Mouse (Mus musculus): ENCODE measurements around the gene Fbxl4.

Gene Fbxl4

GRCm38 (mm10) chr4:22477711-22478230 lies 120.4 kb downstream of the Fbxl4 start:
- DNase-seq, result peak; percentile 46

DNA sequence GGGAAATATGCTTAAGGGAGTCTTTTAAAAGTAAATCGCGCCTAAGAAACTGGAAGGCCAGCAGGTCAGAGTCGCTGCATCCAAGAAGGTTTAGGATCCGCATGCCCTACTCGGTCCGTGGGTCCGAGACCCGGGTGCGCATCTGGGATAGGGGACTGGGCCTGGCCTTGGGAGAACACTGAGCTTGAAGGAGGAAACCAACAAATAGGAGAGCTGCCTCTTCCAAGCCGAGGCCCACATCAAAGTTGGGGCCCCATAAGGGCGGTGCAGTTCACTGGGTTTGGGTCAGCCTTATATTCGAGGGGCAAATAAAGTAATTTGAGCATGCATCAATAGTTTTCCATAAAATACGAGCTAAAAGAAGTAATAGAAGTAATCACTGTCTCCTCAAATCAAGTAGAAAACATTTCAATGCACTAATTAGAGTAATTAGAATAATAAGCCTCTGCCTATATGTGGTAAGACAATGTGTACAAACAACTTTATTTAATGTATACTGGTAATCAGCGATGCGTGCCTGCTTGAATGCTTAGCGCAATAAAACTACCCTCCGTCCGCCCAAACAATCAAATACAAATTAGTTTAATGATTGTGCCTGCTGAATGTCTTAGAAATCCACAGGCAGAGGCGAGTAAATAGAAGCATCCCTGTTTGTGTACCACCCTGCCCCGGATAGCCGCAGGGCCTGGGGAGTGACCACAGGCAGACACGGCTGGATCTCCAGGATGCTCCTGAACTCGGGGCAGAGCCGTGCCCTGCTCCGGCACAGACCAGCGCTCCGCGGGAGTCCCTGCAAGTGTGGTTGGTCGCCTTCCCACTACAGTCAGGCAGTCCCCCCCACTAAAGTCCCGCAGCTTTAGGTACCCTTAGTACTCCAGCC lies 121.4 kb downstream of the Fbxl4 start:
- DNase-seq, result peak; percentile 31

- DNase-seq, result peak; percentile 27
Measured at GRCm38 (mm10) chr4:22479368-22480090, 122.2 kb downstream of the Fbxl4 start.

DNA sequence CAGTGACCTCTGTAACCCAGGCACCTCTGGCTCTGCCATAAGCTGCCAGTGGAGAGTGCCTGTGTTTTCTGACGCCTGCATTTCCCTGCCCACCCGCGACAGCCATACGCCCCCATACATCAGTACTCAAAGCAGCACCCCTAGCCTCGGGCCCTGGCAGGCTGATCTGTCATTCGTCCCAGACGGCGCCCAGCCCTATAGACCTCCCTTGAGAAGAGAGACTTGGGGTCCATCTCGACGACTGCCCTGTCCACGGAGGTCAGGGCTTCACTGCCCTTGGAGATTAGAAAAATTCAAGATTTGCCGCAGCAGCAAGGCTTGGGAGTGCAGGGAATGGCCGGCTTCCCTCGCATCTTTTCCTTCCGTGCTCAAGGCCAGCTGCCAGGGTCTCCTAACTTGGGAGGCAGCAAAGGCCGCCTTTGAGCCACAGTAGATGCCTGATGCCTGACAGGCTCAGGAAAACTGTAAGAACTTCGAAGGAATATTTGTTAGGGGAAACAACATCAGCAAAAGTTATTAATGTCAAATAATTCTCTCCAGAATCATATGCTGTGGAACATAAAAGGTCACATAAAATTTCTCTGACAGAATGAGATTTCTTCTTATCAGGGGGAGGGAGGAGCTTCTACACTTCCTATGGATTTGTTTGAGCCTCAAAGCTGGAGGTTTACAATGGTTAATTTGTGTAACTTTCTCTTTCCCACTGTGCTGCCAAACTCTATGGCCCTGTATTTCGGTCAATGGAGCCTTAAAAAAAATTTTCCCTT lies 122.9 kb downstream of the Fbxl4 start:
- DNase-seq, result peak; percentile 26

DNA sequence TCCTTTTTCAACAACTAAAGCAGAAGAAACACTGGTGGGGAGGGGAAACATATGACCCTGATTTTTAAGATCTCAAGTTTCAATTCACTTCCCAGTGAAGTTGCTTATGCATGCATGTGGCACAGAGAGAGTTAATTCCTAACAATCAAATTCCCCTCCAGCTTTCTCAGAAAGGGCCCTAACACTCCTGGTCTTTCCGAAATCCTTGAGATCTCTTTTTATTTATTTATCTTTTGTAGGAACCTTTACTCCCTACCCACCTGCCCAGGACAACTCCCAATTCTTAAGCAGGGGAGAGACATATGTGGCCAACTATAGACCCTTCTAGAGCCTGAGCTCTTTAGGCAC lies 123.5 kb downstream of the Fbxl4 start:
- no peak for DNase-seq

DNA sequence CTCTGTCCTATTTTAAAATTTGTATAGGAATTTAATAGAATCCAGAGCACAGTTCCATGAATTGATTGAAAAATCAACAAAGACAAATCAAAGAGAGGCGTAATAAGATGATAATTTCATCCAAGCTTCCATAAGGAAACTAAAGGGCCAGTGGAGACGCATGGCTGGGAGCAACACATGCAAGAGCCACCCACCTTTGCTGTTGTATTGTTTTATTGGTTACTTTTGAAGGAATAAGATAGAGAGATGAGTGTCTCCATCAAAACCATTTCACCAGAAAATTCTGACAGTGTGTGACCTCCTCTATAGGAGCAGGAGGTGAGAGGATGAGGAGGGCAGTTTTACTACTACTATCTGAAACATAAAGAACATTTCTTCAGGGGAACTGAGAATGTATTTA lies 124.8 kb downstream of the Fbxl4 start:
- no peak for DNase-seq

DNA sequence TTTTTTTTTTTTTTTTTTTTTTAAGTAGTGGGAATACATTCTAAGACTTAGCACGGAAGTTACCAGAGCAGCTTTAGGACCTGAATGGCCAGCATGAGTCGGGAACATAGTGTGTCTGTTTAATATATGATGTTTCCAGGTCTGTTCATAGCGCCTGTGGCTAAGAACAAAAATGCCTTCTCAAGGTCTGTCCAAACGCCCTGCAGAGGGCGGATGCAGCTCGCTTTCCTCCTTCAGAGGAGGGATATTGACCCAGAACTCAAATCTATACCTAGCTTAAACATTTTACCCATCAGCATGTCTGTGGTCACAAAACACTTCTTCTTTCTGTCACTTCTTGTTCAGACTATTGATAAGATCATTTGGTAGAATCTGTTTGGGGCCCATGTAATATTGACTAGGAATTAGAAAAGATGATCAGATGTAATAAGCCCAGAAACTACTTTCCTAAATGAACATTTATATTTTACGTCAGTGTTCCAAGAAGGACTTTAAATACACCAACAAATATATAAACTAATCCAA lies 125.5 kb downstream of the Fbxl4 start:
- no peak for DNase-seq

DNA sequence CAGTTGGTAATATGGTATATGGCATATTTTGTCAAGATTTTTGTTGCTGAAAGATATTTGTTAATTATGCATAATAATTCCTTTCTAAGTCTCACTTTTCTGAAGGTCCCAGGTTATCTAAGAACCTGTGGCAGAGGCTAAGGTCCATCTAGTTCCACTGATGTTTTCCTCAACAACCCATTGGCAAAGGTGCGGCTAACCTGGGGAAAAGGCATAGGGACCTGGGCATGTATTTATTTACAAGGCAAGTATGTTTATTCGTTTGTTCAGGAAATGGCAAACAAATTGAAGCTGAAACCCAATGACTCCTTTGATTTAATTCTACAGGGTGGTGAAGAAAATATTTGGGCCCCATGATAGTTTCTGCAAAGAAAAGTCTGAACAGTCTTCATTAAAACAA lies 126.2 kb downstream of the Fbxl4 start:
- DNase-seq, result no peak

All from right cerebral cortex, postnatal 4 days (tissue).